Mouse (Mus musculus) neural tube, embryonic 14.5 days (tissue): ENCODE measurements at regions not wholly inside any gene's neighbourhood (a gene's known extent, or its start where the extent isn't known, plus 50 kb on each side); places are given as distances from the start of the nearest gene placed in this dataset.
"Not testable (repeated sequence)": the region's sequence is repeated elsewhere in the genome, so short reads cannot be mapped to it uniquely, and the experiment has no call there.

Experiments
- ATAC-seq: fragments of 200-750 bp; cut with Nextera tagmentation; 2 replicates; pipeline ENCODE4 v1.8.0; 2017; ENCODE audit warnings: low read depth, mild to moderate bottlenecking, moderate TSS enrichment, moderate library complexity
- H3K27ac ChIP-seq: fragments of 300-500 bp; sonication (generic); 2 replicates; pipeline ENCODE4 v1.5.1; 2014; ENCODE audit warnings: low read depth, mild to moderate bottlenecking, control low read depth, low read length, moderate library complexity, mixed read lengths
- H3K27me3 ChIP-seq: fragments of 300-500 bp; sonication (generic); 2 replicates; pipeline ENCODE4 v1.6.1; 2014; ENCODE audit warnings: low read length; ENCODE audit not compliant: control insufficient read depth, insufficient read depth
- H3K36me3 ChIP-seq: fragments of 300-500 bp; sonication (generic); 2 replicates; pipeline ENCODE4 v1.6.1; 2014; ENCODE audit warnings: low read length, mixed read lengths; ENCODE audit not compliant: control insufficient read depth, insufficient read depth
- H3K4me1 ChIP-seq: fragments of 300-500 bp; sonication (generic); 2 replicates; pipeline ENCODE4 v1.6.1; 2014; ENCODE audit warnings: low read length; ENCODE audit not compliant: control insufficient read depth, insufficient read depth
- H3K4me2 ChIP-seq: fragments of 300-500 bp; sonication (generic); 2 replicates; pipeline ENCODE4 v1.6.1; 2014; ENCODE audit warnings: mild to moderate bottlenecking, low read depth, low read length, control low read depth
- H3K4me3 ChIP-seq: fragments of 300-500 bp; sonication (generic); 2 replicates; pipeline ENCODE4 v1.5.1; 2014; ENCODE audit warnings: low read depth, low read length, control low read depth, mixed read lengths
- H3K9ac ChIP-seq: fragments of 300-500 bp; sonication (generic); replicated peaks from 2 replicates; pipeline ENCODE4 v1.6.1; 2014; ENCODE audit warnings: low read depth, mild to moderate bottlenecking, control low read depth, low read length, mixed read lengths
- H3K9me3 ChIP-seq: fragments of 300-500 bp; sonication (generic); 2 replicates; pipeline ENCODE4 v1.6.1; 2016; ENCODE audit warnings: low read length; ENCODE audit not compliant: control insufficient read depth
- WGBS: fragments of 180-500 bp; shearing (Covaris S2); extraction: QIAGEN DNeasy Blood & Tissue Kit; methylation state at CpG from one replicate; pipeline ENCODE4 v1.1.7; 2014; 5-methylcytosine and 5-hydroxymethylcytosine counted together

DNA sequence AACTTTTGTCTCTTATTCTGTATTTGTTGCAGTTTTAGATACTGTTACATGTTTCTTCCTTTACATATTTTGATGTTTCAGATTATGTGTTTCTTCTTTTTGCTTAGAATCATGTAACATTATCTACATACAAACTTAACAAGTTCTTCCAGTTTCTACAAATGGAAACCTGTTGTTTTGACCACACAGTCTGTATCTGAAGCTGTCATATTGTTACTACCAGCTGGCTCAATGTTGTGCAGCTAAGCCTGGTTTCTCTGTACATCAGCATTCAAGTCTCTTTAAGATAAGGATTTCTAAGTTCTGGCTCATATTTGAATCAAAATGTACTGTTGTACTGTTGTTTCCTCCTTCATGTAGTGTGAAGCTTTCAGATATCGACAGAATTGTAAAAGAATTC is 65.4 kb upstream of the Vps41 start:
- Histone ChIP-seq H3K9ac (no peak overlapping the region), H3K4me1 (no peaks in the 10 kb centered on the region), H3K4me2 (no peak overlapping the region), H3K36me3 (no peaks in the 10 kb centered on the region), H3K9me3 (no peaks in the 10 kb centered on the region), H3K4me3 (no peak overlapping the region), H3K27ac (no peak overlapping the region), H3K27me3 (no peaks in the 10 kb centered on the region)
- ATAC-seq: no peak
- WGBS: 89% methylated on average over 1 of the region's 1 CpGs

DNA sequence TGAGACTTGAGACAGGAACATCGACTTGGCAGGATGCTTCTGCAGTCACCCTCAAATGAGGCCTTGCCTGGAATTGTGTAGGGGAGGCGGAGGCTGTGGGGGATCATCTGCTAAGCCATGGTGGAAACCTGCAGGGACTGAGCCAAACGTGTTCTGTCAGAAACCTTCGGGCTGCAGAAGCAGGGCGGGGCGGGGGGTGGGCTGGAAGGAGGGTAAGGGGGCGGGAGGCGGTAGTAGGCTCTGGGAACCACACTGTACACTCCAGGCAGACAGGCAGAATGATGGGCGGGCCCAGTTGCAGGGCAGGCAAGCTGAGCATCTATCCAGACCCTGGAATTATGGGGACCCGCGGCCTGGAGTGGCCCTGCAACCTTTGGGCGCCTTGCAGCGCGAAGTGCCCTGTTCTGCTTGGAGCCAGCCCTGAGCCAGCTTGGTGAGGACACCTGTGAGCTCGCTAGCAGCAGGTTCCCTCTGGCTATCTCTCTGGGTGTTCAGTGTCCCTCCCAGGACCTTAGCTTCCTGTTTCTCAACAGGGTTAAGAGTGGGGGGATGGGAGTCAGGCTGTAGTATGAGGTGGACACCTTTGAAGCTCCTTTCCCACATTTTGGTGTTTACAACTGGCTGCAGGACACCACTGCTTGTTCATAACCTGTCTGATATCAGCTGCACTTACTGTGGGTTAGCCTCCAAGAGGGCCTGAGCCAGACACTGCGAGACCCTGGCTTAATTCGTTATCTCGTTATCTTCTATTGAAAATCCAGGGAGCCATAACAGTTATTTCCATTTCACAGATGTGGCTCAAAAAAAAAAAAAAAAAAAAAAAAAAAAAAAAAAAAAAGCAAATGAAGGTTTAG is 102.1 kb upstream of the Vps41 start:
- Histone ChIP-seq H3K36me3 (no peaks in the 10 kb centered on the region), H3K27ac (no peak overlapping the region), H3K4me1 (no peaks in the 10 kb centered on the region), H3K9me3 (no peaks in the 10 kb centered on the region), H3K4me3 (no peak overlapping the region), H3K27me3 (no peaks in the 10 kb centered on the region), H3K9ac (no peak overlapping the region), H3K4me2 (peak overlapping the region; percentile 11; the same call in 1 of the 2 replicates)
- WGBS: 22% methylated on average over 18 of the region's 18 CpGs
- peak; percentile 63; the same call in 1 of the 2 replicates for ATAC-seq

DNA sequence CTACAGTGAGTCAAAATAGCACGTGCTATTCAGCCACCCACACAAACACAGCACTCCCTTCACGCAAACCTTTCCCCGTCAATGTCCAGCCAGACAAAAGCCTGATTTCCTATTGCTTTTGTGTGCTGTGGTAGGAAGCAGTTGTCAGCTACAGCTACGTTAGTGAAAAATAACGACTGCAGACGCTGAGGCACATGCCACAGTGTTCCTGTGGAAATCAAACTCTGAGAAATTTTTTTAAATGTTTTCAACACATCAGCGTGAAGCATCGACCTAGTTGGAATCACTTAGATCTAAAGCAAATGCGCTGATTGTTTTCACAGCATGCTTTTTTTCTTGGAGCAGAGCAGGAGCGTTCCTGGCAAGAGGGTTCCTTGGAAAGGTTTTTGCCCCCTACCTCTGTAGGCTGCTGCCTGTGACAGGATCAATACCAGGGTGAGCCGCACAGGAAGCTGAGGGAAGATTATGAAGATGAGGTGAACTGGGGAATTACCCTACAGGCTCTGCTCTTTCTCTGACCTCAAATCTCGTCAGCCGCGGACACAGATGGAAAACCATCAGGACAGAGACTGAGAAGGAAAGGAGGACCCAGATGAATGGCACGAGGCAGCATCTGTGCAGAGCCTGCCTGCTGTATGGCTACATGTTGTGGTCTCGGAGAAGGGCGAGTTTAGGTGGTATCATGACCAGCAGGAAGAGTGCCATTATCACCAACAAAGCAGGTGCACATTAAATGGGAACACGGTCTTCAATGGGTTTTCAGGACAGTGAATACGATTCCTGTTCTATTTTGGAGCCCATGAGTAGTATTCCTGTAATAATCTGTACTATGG is 136.2 kb upstream of the Vps41 start:
- H3K9me3 ChIP-seq: no peaks in the 10 kb centered on the region
- no peaks in the 10 kb centered on the region for H3K4me1 ChIP-seq
- no peaks in the 10 kb centered on the region for H3K27me3 ChIP-seq
- H3K27ac ChIP-seq: no peak overlapping the region
- no peak overlapping the region for H3K4me3 ChIP-seq
- no peaks in the 10 kb centered on the region for H3K36me3 ChIP-seq
- ATAC-seq: no peak
- no peak overlapping the region for H3K9ac ChIP-seq
- 39% methylated on average over 19 of the region's 19 CpGs for WGBS
- peak overlapping the region; percentile 0; the same call in 1 of the 2 replicates for H3K4me2 ChIP-seq

DNA sequence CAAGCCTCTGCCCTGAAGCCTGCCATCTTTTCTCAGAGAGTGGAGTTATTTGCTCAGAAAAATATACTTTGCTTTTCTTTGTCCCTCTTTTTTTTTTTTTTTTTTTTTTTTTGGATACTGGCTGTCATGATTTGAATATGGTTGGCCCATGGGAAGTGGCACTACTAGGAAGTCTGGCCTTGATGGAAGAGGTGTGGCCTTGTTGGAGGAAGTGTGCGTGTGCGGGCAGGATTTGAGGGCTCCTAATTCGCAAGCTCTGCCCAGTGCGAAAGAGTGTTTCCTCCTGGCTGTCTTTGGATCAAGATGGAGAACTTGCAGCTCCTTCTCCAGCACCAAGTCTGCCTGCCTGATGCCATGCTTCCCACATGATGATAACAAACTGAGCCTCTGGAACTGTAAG is 141.1 kb upstream of the Vps41 start:
- 81% methylated on average over 4 of the region's 4 CpGs for WGBS
- ATAC-seq: no peak
- Histone ChIP-seq H3K9ac (no peak overlapping the region), H3K4me1 (no peaks in the 10 kb centered on the region), H3K27me3 (no peaks in the 10 kb centered on the region), H3K27ac (no peak overlapping the region), H3K9me3 (no peaks in the 10 kb centered on the region), H3K36me3 (no peaks in the 10 kb centered on the region), H3K4me3 (no peak overlapping the region), H3K4me2 (no peak overlapping the region)

DNA sequence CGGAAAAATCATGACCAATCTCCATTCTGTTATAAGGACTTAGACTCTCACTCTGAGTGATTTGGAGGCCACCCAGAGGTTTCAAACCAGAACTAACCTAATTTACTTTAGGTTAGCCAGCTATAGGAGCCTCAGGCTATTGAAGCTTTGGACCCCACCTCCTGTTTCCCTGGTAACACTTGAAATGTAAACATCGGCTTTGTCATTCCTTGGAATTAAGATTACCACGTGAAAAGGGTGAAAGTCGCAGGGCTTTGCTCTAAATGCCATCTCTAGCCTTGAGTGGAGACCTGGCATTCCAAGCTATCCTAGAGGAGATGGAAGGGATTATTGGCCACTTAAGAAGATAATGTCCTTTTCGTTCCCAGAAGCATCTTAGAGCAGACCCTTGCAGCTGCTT is 141.5 kb upstream of the Vps41 start:
- 6% methylated on average over 5 of the region's 5 CpGs for WGBS
- ATAC-seq: no peak; the same call in 1 of the 2 replicates
- Histone ChIP-seq H3K4me2 (no peak overlapping the region), H3K27me3 (no peaks in the 10 kb centered on the region), H3K4me1 (no peaks in the 10 kb centered on the region), H3K36me3 (no peaks in the 10 kb centered on the region), H3K9me3 (no peaks in the 10 kb centered on the region), H3K27ac (no peak overlapping the region), H3K9ac (no peak overlapping the region), H3K4me3 (no peak overlapping the region)

DNA sequence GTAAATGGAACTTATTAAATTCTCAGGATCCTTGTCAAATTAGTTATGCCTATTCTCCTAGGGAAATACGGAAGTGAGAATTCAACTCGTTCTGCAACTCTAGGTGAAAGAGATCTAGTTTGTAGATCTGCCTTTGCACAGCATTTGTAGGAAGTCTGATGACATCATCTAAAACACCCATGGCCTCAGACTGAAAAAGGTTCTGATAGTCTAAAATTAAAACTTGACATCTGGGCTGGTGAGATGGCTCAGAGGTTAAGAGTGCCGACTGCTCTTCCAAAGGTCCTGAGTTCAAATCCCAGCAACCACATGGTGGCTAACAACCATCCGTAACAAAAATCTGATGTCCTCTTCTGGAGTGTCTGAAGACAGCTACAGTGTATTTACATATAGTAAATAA is 144.5 kb upstream of the Pou6f2 start:
- H3K9me3 ChIP-seq, H3K4me2 ChIP-seq, H3K36me3 ChIP-seq, H3K4me3 ChIP-seq, H3K9ac ChIP-seq, H3K27ac ChIP-seq, ATAC-seq, H3K4me1 ChIP-seq, H3K27me3 ChIP-seq: not testable (repeated sequence)
- 94% methylated on average over 4 of the region's 4 CpGs for WGBS

DNA sequence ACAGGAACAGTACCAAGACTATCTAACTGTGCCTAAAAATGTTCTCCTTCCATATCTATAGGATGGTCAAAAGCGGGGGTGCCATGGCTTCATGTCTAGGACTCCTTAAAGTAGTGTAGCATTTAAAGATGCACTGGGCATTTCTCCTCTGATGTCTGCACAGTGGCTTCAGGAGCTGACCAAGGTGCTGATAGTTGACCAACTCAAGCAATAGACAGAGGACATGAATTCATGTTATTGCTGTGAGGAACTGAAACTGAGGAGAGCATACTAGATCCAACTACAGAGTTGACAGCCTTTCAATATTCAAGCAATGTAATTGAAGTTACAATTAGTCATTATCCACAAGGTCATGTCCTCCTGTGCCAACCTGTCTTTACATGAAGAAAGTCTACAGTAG is 133.0 kb upstream of the Pou6f2 start:
- no peak for ATAC-seq
- Histone ChIP-seq H3K36me3 (no peaks in the 10 kb centered on the region), H3K9me3 (no peaks in the 10 kb centered on the region), H3K4me3 (no peak overlapping the region), H3K27ac (no peak overlapping the region), H3K27me3 (no peaks in the 10 kb centered on the region), H3K4me2 (no peak overlapping the region), H3K4me1 (no peaks in the 10 kb centered on the region), H3K9ac (no peak overlapping the region)
- WGBS: 64% methylated on average over 1 of the region's 1 CpGs

DNA sequence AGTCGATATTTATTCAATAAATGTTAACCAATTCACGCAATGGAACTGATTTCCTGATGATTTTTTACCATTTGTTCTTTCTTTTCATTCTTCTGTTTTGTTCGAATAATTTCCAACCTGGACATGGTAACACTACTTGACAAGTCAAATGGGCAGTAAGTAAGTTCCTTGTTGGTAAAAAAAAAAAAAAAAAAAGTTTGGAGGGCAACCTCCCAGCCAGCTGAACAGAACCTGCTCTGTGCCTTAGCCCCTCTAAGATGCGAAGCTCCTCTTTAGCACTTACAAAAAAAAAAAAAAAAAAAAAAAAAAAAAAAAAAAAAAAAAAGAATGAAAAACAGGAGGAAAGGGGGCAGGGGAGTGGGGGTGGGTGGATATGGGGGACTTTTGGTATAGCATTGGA is 100.7 kb upstream of the Pou6f2 start:
- 14% methylated on average over 4 of the region's 4 CpGs for WGBS
- Histone ChIP-seq H3K4me1 (no peaks in the 10 kb centered on the region), H3K4me2 (peak overlapping the region; percentile 12; the same call in 1 of the 2 replicates), H3K27ac (no peak overlapping the region), H3K4me3 (no peak overlapping the region), H3K27me3 (no peaks in the 10 kb centered on the region), H3K9me3 (no peaks in the 10 kb centered on the region), H3K9ac (no peak overlapping the region), H3K36me3 (no peaks in the 10 kb centered on the region)
- ATAC-seq: no peak

DNA sequence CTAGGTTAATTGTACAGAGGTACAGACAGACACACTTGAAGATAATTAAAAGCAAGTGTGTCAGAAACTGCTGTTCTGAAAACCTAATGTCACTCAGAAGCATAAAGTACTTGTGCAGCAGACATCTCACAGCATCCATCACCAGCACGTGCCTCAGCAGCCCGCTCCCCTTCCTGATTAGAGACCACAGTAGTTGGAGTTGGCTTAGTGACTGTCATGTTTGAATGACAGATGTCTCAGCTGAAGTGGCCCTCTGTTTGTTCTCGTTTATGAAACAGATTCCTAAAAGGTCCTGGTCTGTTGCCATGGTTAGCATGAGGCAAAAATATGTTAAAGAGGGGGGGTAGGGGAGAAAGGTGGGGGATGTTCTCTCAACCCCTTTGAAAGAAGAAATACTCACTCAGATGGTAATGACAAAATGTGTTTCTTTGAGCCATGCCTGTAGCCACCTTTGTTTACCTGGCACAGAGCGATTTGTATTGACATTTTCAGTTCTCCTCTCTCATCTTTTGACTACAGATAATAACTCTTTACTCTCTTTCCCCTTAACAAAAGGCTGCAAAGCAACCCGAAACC is 100.2 kb upstream of the Pou6f2 start:
- no peak; the same call in 1 of the 2 replicates for ATAC-seq
- Histone ChIP-seq H3K36me3 (no peaks in the 10 kb centered on the region), H3K4me3 (no peak overlapping the region), H3K4me1 (no peaks in the 10 kb centered on the region), H3K4me2 (peak overlapping the region; percentile 12; the same call in 1 of the 2 replicates), H3K9me3 (no peaks in the 10 kb centered on the region), H3K9ac (no peak overlapping the region), H3K27me3 (no peaks in the 10 kb centered on the region), H3K27ac (no peak overlapping the region)
- 14% methylated on average over 5 of the region's 5 CpGs for WGBS
